Mouse (Mus musculus) ES-Bruce4 (cell line): Measurements from ENCODE around the gene Scaf1. TPM values are rescaled to one million over a fixed set of nuclear protein-coding genes. Genes with fewer than 3 reads are reported as not detected.
A peak's percentile ranks its signal among the peaks of the same experiment; 100 is the strongest.

Experiments used
- H3K27ac ChIP-seq: 2 replicates; pipeline ENCODE4 v1.5.1; 2012; ENCODE audit warnings: low read length, inconsistent platforms; ENCODE audit not compliant: insufficient read depth
- H3K27me3 ChIP-seq: 2 replicates; pipeline ENCODE4 v1.6.1; 2012; ENCODE audit warnings: mild to moderate bottlenecking, low read length, inconsistent platforms; ENCODE audit not compliant: control insufficient read depth, poor library complexity, insufficient read depth, severe bottlenecking
- H3K36me3 ChIP-seq: 2 replicates; pipeline ENCODE4 v1.6.1; 2012; ENCODE audit warnings: inconsistent platforms, mild to moderate bottlenecking, low read length, moderate library complexity; ENCODE audit not compliant: control insufficient read depth, poor library complexity, insufficient read depth, severe bottlenecking
- H3K4me1 ChIP-seq: one replicate; pipeline ENCODE4 v1.8.1; 2011; ENCODE audit warnings: low read length; ENCODE audit not compliant: control insufficient read depth, insufficient read depth
- H3K4me3 ChIP-seq: 2 replicates; pipeline ENCODE4 v1.5.1; 2011; ENCODE audit warnings: low read depth, mild to moderate bottlenecking, low read length
- H3K9ac ChIP-seq: 2 replicates; pipeline ENCODE4 v1.6.1; 2012; ENCODE audit warnings: low read depth, mild to moderate bottlenecking, inconsistent platforms; ENCODE audit not compliant: poor library complexity, severe bottlenecking
- H3K9me3 ChIP-seq: replicated peaks from 2 replicates; pipeline ENCODE4 v1.6.1; 2012; ENCODE audit warnings: mild to moderate bottlenecking, low read length, inconsistent platforms; ENCODE audit not compliant: control insufficient read depth, poor library complexity, insufficient read depth, severe bottlenecking
- CTCF ChIP-seq: IDR thresholded peaks from one replicate; pipeline ENCODE4 v1.8.1; 2011; ENCODE audit warnings: low read depth, low read length
- EP300 ChIP-seq: IDR thresholded peaks from 2 replicates; pipeline ENCODE4 v1.6.1; 2011; ENCODE audit warnings: low read depth, low read length; ENCODE audit not compliant: insufficient read depth
- POLR2A ChIP-seq: IDR thresholded peaks from one replicate; pipeline ENCODE4 v1.8.1; 2011; ENCODE audit warnings: low read length; ENCODE audit not compliant: insufficient read depth
- polyA plus RNA-seq: library from polyadenylated mRNA; stranded (reverse); fragments of >200 nt; gene quantifications from 2 replicates; pipeline ENCODE4 v1.2.4, GENCODE M21; 2011; ENCODE audit warnings: low read depth; ENCODE audit not compliant: missing spikeins, insufficient read depth, insufficient read length

The Scaf1 gene
- polyA plus RNA-seq, 1 experiment = 64.2 TPM

DNA sequence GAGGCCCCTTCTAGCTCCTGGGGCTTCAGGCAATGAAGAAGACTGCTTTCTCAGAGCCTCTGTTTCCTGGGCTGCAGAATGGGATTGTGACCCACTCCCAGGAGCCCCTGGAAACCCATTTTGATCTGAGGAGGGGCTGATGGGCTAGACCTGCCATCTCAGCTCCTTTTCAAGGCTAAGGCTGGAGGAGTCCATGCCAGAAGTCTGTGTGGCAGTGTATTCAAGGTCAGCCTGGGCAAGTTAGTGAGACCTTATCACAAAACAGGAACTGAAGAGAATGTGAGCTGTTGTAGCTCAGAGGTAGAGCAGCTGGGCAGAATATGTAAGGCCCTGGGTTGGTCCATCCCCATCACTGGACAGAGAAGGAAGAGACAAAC, 40.8 kb upstream of the Scaf1 start:
- no peak overlapping the region for H3K27ac ChIP-seq
- no peaks in the 10 kb centered on the region for H3K27me3 ChIP-seq

DNA sequence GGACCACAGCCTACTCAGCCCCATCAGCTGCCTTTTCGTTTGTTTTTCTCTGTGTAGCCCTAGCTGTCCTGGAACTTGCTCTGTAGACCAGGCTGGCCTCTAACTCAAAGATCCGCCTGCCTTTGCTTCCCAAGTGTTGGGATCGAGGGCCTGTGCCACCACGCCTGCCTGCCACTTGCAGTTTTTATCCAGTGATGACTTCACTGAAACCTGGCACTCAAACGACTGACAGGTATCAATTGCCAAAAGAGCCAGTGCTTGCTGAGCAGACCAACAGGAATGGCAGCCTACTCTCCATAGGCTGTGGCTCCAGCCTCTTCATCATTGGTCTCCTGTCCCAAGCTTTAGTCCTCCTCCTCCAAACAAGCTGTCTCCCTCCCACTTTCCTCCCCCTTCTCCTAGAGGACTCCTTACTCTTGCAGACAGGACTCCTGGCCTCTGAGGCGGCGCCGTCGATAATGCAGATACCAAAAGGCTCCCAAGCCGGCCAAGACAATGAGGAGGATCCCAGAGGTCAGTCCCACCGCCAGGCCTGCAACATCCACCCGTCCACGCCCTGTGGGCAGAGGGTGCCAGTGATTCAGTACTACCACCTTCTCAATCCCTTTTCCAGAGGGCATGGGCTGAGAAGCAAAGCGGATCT, 40.3 kb upstream of the Scaf1 start:
- H3K9ac ChIP-seq = no peak overlapping the region
- no peaks in the 10 kb centered on the region for H3K9me3 ChIP-seq
- no peaks in the 10 kb centered on the region for H3K36me3 ChIP-seq
- no peaks in the 10 kb centered on the region for H3K27me3 ChIP-seq
- no peak overlapping the region for H3K4me3 ChIP-seq
- no peaks in the 10 kb centered on the region for H3K4me1 ChIP-seq
- no peak for TF ChIP-seq CTCF
- no peak for TF ChIP-seq POLR2A
- TF ChIP-seq EP300 = no peak
- H3K27ac ChIP-seq = no peak overlapping the region

More for the DNA sequence above, 40.8 kb upstream of the Scaf1 start:
- TF ChIP-seq EP300 = no peak
- no peak for TF ChIP-seq CTCF
- no peak for TF ChIP-seq POLR2A
- H3K9me3 ChIP-seq = no peaks in the 10 kb centered on the region
- H3K9ac ChIP-seq = no peak overlapping the region
- no peaks in the 10 kb centered on the region for H3K4me1 ChIP-seq
- no peaks in the 10 kb centered on the region for H3K36me3 ChIP-seq
- H3K4me3 ChIP-seq = no peak overlapping the region

- Histone ChIP-seq H3K4me1 (peaks cover 5% of the 10 kb centered on the region), H3K4me3 (peak overlapping the region; percentile 70), H3K36me3 (peaks cover 11% of the 10 kb centered on the region; the same call in 1 of the 2 replicates), H3K9me3 (no peaks in the 10 kb centered on the region), H3K9ac (peak overlapping the region; percentile 96), H3K27me3 (no peaks in the 10 kb centered on the region), H3K27ac (peak overlapping the region; percentile 38)
- TF ChIP-seq POLR2A = peak; percentile 92
- peak; percentile 25; the same call in 1 of the 2 replicates for TF ChIP-seq EP300
- TF ChIP-seq CTCF = no peak
Measured at GRCm38 (mm10) chr7:45053931-45054510, 37.9 kb upstream of the Scaf1 start.

DNA sequence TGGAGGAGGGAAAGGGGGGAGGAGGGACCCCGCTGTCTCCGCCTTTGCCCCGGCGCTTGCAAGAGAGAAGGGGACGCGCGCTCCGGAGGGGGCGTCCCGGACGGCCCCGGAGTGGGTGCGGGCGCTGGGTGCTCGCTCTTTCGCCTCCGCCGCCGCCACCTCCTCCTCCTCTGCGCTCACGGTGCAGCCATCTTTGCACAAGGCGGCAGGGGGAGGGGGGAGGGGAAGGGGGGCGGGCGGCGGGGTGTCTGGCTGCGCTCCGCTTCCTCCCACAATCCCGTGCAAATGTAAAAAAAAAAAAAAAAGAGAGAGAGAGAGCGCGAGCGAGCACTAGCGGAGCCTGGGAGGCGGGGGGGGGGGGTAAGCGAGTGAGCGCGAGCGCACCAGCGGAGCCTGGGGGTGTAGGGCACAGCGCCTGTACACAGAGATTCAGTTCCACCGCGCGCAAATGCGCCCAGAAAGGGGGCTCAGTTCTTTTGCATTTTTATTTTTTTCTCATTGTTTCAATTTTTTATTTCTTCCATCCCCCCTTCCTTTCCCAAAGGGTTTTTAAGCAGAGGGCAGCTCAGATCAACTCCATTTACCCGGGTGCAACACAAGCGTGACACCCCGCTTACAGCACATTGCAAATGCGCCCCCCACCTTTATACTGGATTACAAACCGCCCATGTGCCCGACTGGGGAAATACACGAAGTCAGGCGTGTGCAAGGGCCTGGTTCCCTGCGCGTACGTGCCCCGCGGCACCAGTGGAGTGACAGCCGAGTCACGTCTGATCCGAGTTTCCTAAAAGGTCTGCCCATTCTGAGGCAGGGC, 37.2 kb upstream of the Scaf1 start:
- H3K27ac ChIP-seq = peak overlapping the region; percentile 58
- H3K36me3 ChIP-seq = peaks cover 11% of the 10 kb centered on the region; the same call in 1 of the 2 replicates
- no peaks in the 10 kb centered on the region for H3K27me3 ChIP-seq
- peak overlapping the region; percentile 96 for H3K9ac ChIP-seq
- H3K9me3 ChIP-seq = no peaks in the 10 kb centered on the region
- peak overlapping the region; percentile 74 for H3K4me3 ChIP-seq
- TF ChIP-seq CTCF (no peak), POLR2A (peak; percentile 7)
- H3K4me1 ChIP-seq = peaks cover 5% of the 10 kb centered on the region

DNA sequence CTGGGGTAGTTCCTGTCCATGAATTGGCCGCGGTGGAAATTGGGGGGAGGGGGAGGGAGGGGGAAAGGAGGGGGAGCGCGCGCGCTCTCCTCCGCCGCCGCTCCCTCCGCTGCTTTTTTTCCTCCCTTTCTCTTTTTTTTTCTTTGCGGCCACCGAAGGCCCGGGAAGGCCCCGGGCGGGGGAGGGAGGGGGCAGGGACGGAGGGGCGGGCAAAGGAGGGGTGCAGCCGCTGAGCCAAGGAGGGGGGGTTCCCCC, 36.6 kb upstream of the Scaf1 start, which contains the start of gene Prr12:
Prr12 (minus strand) TSS at position 20 of the 255 bp plus-strand sequence.
- Histone ChIP-seq H3K4me3 (peak within 1 kb of the TSS; percentile 74), H3K9ac (peak within 1 kb of the TSS; percentile 96), H3K36me3 (peaks cover 14% of the 10 kb centered on the region; the same call in 1 of the 2 replicates), H3K4me1 (peaks cover 5% of the 10 kb centered on the region), H3K27me3 (no peaks in the 10 kb centered on the region), H3K9me3 (no peaks in the 10 kb centered on the region), H3K27ac (peak within 1 kb of the TSS; percentile 91)
- TF ChIP-seq POLR2A (no peak), EP300 (no peak), CTCF (no peak)
